Mouse (Mus musculus) brain, embryonic 14.5 days (tissue): ENCODE results near the gene Rnf43. TPM values are rescaled to one million over a fixed set of nuclear protein-coding genes. Genes with fewer than 3 reads are reported as not detected.

ENCODE experiments used
- DNase-seq: peaks from one replicate; pipeline ENCODE4 v3.0.0-alpha.2; 2011; ENCODE audit warnings: low read depth
- CTCF ChIP-seq: fragments of 200-500 bp; IDR thresholded peaks from 2 replicates; pipeline ENCODE4 v1.5.1; 2012; ENCODE audit warnings: inconsistent platforms, mild to moderate bottlenecking, moderate library complexity, borderline replicate concordance; ENCODE audit not compliant: insufficient read depth, insufficient read length; ENCODE audit errors: extremely low read depth
- POLR2A ChIP-seq: fragments of 200-500 bp; IDR thresholded peaks from 2 replicates; pipeline ENCODE4 v1.6.1; 2012; ENCODE audit warnings: mild to moderate bottlenecking, inconsistent platforms, borderline replicate concordance; ENCODE audit not compliant: poor library complexity, insufficient read depth, insufficient read length, severe bottlenecking; ENCODE audit errors: extremely low read depth
- polyA plus RNA-seq: library from polyadenylated mRNA; depleted of rRNA; stranded (reverse); fragments of >200 nt; gene quantifications from 2 replicates; pipeline ENCODE4 v1.2.3, GENCODE M21; 2012

Rnf43 gene
- polyA plus RNA-seq, 1 experiment, result 1.4 TPM

- no peak for TF ChIP-seq POLR2A
- no peak for TF ChIP-seq CTCF
- DNase-seq, result no peak
Measured at GRCm38 (mm10) chr11:87761181-87761721, 98.7 kb downstream of the Rnf43 start.

- no peak for DNase-seq
- no peak for TF ChIP-seq CTCF
- no peak for TF ChIP-seq POLR2A
Measured at GRCm38 (mm10) chr11:87761806-87762701, 99.5 kb downstream of the Rnf43 start.

- no peak for DNase-seq
- no peak for TF ChIP-seq CTCF
Measured at GRCm38 (mm10) chr11:87762702-87763385, 100.3 kb downstream of the Rnf43 start.

- TF ChIP-seq CTCF (peak; percentile 5; the same call in 1 of the 2 replicates), POLR2A (no peak)
Measured at GRCm38 (mm10) chr11:87763511-87763987, 101.0 kb downstream of the Rnf43 start.

DNA sequence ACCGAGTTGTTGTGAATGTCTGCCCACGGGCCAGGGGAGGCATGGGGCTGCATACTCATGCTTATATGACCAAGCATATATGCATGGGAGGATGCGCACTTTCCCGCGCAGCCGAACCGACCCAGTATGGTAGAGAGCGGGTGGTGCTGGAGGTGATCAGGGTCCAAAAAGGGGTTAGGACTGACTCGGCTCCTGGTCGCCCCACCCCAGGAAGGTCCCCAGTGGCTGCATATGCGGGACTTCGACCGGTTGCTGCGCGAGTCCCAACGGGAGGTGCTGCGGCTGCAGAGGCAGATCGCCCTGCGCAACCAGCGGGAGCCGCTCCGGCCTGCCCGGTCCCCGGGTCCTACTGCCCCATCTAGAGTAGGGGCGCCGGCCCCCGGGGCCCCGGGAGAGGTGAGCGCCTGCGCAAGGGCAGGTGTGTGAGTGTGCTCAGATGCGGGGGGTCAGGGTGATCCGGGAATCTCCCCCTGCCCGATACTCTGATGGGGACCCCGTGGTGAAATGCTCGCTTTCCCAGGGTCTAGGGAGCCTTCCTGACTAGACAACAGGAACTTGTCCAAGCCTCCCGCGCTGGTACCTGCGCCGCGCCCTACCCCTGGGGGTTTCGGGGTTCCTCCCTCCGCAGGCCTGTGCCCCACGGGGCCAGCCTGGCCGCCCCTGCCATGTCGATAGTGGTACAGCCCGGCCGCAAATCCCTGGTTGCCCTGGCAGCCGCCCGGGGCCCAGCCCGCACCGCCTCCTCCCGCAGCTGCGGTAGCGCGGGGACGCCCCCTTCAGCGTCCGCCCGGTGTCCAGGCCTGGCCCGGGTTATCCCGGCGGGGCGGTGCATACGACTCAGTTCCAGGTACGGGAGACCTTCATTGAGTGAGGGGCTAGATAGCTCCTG is 101.7 kb downstream of the Rnf43 start:
- peak; percentile 78 for DNase-seq
- TF ChIP-seq POLR2A (peak; percentile 9; the same call in 1 of the 2 replicates), CTCF (no peak)

More at GRCm38 (mm10) chr11:87763511-87763987, 101.0 kb downstream of the Rnf43 start:
- peak; percentile 90 for DNase-seq

DNA sequence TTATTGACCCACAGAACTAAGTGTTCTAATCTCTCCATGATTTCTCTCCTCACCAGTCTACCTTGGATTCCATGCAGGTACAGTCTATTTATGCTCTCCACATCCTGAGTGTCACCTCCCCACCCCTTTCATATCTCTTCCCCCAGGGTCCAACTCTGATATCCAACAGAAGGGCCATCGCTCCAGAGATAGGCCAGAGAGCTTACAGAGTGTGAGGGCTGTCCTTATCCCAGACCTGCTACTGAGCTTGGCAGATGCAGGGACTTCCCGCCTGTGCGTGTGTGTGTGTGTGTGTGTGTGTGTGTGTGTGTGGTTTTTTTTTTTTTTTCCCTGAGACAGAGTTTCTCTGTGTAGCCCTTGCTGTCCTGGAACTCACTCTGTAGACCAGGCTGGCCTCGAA is 106.2 kb downstream of the Rnf43 start:
- TF ChIP-seq POLR2A (no peak), CTCF (no peak)
- no peak for DNase-seq

GRCm38 (mm10) chr11:87770989-87771388 is 108.5 kb downstream of the Rnf43 start:
- TF ChIP-seq POLR2A (no peak), CTCF (peak; percentile 88)
- peak; percentile 55 for DNase-seq

- DNase-seq, result no peak
- no peak for TF ChIP-seq POLR2A
- no peak for TF ChIP-seq CTCF
Measured at GRCm38 (mm10) chr11:87772354-87772753, 109.8 kb downstream of the Rnf43 start.

GRCm38 (mm10) chr11:87778100-87778765 is 115.7 kb downstream of the Rnf43 start:
- DNase-seq, result peak; percentile 74
- TF ChIP-seq CTCF, result no peak
- TF ChIP-seq POLR2A, result no peak

- no peak for TF ChIP-seq CTCF
- DNase-seq, result no peak
Measured at GRCm38 (mm10) chr11:87778915-87779314, 116.4 kb downstream of the Rnf43 start.

DNA sequence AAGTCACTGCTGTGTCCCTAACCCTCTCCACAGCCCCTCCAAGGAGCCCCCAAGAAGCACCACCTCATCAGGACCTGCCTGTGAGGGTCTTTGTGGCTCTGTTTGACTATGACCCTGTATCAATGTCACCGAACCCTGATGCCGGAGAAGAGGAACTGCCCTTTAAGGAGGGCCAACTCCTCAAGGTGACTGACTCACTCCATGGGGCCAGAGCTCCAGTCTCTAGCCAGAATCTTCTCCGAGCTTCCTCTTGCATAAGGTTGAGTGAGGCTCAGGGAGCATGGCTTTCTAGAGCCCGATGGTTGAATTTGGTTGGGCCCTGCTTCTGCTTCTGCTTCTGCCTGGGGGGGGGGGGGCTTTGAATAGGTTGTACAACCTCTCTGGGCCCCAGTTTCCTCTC is 116.9 kb downstream of the Rnf43 start:
- TF ChIP-seq CTCF (no peak), POLR2A (no peak)
- no peak for DNase-seq
